Mouse (Mus musculus) layer of hippocampus, adult 9-11 months (tissue): ENCODE data around the gene Mri1.
"Not testable (repeated sequence)": the region's sequence is repeated elsewhere in the genome, so short reads cannot be mapped to it uniquely, and the experiment has no call there.

Experiments
- DNase-seq: peaks from one replicate; pipeline ENCODE4 v3.0.0; 2022

Mri1 gene

GRCm38 (mm10) chr8:84256822-84257610 lies at the start of gene Mri1:
Gene Mri1, minus strand, starts transcription at chr8:84257326.
- peak; percentile 82 for DNase-seq

GRCm38 (mm10) chr8:84303951-84304350 lies 46.8 kb upstream of the Mri1 start:
- DNase-seq = no peak

DNA sequence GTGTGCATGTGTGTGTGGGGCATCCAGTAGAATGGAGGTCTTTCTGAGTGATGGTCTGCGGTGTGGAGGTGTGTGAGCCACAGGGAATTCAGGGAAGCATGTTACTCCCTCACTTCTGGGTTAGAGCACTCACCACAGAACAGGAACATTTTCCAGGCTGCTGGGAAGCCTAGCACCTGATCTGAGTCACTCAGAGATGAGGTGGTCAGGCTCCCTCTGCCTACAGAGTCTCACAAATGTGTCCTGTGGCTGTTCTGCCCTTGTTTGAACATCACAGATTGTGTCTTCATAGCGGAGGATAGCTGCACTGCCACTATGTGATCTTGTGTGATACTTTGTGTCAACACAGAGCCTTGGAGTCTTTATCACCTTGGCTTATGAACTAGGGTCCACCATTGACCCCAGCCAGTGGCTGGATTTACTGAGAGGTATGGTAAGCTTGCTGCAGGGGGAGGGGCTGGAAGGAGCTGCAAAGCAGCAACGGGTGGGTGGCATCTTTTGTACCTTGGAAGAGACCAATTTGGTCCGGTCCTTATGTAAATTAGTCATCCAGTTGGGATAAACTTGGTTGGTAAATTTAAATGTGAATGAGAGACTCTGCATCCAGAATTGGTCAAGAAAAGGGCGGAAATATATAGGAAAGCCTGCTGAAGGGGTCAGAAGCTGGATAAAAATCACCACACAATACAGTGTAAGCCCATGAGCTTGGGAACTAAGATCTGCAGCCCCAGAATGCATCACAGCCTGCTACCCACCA lies 40.1 kb upstream of the Mri1 start:
- DNase-seq = no peak

GRCm38 (mm10) chr8:84291688-84292087 lies 34.6 kb upstream of the Mri1 start:
- no peak for DNase-seq

GRCm38 (mm10) chr8:84291086-84291485 lies 34.0 kb upstream of the Mri1 start:
- DNase-seq = no peak

DNA sequence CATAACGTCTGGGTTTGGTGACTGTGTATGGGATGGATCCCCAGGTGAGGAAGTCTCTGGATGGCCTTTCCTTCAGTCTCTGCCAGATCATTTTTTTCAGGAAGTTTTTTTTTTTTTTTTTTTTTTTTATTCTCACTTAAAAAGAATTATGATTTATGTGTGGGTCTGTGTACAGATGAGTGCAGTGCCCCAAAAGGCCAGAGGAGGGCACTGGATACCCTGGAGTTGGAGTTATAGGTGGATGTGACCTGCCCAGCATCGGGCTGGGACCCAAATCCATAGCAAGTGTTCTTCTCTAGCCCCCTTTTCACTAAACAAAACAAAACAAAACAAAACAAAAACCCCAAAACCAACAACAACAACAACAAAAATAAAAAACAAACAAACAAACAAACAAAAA lies 31.8 kb upstream of the Mri1 start:
- DNase-seq = no peak

DNA sequence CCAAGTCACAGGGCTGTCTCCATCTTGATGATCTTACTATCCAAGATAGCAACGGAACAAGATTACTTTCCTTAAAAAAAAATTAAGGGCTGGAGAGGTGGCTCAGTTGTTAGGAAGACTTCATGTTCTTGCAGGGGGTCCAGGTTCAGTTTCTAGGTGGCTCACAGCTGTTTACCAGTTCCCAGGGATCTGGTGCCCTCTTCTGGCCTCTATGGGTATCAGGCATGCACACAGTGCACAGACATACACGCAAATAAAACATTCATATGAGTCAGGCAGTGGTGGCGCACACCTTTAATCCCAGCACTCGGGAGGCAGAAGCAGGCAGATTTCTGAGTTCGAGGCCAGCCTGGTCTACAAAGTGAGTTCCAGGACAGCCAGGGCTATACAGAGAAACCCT lies 28.5 kb upstream of the Mri1 start:
- not testable (repeated sequence) for DNase-seq

DNA sequence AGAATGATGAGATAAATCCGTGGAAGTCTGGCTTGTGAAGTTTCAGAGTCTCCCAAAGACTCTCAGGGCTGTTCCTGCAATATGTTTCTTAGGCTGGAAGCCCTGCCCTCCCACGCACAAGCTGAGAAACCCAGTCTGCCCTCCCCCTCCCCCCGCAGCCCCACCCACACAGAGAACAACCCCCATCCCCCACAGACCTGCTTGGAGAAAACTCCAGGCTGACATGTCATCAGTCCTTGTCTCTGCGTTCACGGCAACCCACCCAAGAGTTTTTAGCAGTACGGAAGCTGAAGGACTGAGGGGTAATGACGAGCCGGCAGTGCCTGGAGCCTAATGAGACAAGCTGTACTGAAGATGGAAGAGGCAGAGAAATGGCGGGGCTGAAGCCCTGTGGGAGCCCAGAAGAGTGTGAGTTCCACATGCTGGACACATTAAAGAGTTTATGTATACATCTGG lies 27.5 kb upstream of the Mri1 start:
- peak; percentile 51 for DNase-seq

GRCm38 (mm10) chr8:84280777-84281176 lies 23.7 kb upstream of the Mri1 start:
- DNase-seq = no peak

DNA sequence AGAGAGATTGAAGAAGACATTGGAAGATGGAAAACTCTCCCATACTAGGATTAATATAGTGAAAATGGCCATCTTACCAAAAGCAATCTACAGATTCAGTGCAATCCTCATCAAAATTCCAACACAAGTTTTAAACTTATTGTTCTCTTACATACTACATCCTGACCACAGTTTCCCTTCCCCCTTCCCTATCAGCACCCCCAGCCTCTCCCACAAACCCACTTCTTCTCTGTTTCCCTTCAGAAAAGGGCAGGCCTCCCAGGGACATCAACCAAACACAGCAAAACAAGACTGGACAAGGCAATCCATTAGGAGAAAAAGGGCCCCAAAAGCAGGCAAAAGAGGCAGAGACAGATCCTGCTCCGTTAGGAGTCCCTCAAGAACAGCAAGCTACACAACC lies 19.3 kb upstream of the Mri1 start:
- no peak for DNase-seq

GRCm38 (mm10) chr8:84273968-84274367 lies 16.8 kb upstream of the Mri1 start:
- DNase-seq = no peak

GRCm38 (mm10) chr8:84272302-84272701 lies 15.2 kb upstream of the Mri1 start:
- DNase-seq = no peak

DNA sequence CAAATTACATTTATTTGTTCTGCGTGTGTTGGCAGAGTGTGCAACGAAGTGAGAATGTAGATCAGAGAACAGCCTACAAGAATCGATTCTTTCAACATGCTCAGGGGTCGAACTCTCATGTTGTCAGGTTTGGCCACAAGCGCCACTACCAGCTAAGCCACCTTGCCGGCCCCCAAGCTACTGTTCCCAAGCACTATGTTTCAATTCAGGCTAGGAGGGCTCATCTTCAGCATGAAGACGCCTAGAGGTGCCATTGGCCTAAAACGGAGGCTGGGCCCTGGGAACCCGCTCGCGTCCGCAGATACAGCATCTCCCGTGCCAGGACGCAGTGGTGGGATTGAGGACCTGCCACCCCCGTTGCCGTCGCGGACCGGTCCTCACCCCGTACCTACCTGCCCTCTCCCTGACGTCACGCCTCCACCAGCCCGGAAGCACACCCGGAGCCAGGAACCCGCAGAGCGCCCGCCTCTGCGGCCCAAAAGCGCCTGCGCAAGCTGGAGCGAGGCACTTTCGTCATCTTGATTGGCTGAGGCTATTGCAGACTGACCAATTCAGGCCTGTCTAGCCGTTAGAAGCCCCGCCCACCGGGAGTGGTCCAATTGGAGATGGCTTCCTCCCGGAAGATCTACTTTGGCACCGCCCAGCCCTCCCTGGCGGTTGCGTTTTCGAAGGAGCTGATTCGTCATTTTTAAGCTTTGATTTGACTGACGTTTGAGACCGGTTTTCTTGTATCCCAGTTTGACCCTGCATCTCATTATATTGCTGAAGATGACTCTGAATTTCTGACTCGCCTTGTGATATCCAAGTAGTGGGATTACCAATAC lies 13.0 kb upstream of the Mri1 start, which contains the start of gene Ccdc130:
TSS of gene Ccdc130 (minus strand) at position 431 of the 824 bp plus-strand sequence.
- peak; percentile 100 for DNase-seq

- peak; percentile 40 for DNase-seq
These were observed 4.0 kb upstream of the Mri1 start for GRCm38 (mm10) chr8:84261098-84261497.

- no peak for DNase-seq
These were observed 686 bp downstream of the Mri1 start for GRCm38 (mm10) chr8:84256458-84256821.

GRCm38 (mm10) chr8:84255858-84256257 lies 1.3 kb downstream of the Mri1 start:
- no peak for DNase-seq

DNA sequence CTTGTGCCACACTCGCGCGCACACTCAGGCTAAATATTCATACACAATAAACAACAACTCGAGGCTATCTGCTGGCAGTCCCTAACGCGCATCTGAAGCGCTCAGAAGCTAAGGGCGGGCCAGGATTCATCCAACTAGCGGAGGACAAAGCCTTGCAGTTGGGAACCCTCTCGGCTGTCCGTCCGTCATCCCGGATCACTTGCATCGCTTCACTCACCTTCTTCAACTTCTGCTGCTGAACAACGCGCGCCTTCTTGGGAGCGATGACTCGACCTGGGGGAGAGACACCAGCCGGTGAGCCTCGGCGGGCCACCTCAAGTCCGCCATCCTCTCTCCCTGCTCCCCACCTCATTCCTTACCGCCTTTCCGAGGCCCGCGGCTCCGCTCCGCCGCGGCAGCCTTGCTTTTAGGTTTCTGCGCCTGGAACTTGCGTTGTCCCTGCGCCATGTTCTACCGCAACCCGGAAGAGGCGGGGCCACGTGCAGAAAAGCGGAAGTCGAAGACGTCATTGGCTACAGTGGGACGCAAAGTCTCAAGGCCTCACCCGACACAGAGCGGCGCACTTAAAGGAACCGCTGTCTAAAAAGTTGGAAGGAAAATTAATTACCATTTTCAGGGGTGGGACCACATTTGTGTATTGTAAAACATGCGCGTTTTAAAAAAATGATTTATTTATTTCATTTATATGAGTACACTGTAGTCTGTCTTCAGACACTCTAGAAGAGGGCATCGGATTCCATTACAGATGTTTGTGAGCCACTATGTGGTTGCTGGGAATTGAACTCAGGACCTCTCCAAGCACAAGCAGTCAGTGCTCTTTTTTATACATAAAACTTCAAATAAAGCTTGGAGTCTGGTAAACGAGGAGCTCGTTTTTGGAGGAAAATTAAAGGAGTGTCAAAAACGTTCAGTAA lies 7.6 kb downstream of the Mri1 start, which contains the start of gene D8Ertd738e:
TSS of gene D8Ertd738e (minus strand) at position 463 of the 914 bp plus-strand sequence.
- DNase-seq = peak; percentile 90

GRCm38 (mm10) chr8:84241821-84242220 lies 15.3 kb downstream of the Mri1 start:
- no peak for DNase-seq

- no peak for DNase-seq
These were observed 16.0 kb downstream of the Mri1 start for GRCm38 (mm10) chr8:84241167-84241566.

DNA sequence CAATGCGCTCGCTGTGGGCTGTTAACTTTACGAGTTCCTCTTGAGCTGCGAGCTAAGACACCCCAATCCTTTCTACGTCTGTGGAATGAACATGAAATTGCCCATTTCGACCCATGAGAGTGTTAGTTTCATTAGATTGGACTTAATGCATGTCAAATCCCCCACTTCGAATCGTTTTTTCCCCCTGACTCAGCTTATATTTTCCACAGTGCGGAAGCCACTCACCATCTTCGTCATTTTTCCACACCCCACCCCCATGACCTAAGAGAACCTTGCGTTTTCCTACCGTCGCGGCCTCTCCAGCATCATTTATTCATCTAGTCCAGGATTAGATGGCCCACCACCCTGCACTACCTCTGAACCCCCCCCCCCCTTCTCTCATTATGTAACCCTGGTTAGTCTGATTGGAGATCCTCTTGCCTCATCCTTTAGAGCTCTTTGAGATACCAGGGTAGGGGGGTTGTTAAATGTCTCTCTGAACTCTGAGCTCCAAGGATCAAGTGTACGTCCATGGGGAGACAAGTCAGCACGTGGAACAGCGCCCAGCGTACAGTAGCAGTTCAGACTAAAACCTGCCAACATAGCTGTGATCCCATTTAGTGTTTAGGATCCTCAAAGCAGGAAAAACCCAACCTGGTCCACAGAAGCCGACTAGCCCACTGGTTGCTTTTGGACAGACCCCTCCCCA lies 19.4 kb downstream of the Mri1 start:
- DNase-seq = no peak

DNA sequence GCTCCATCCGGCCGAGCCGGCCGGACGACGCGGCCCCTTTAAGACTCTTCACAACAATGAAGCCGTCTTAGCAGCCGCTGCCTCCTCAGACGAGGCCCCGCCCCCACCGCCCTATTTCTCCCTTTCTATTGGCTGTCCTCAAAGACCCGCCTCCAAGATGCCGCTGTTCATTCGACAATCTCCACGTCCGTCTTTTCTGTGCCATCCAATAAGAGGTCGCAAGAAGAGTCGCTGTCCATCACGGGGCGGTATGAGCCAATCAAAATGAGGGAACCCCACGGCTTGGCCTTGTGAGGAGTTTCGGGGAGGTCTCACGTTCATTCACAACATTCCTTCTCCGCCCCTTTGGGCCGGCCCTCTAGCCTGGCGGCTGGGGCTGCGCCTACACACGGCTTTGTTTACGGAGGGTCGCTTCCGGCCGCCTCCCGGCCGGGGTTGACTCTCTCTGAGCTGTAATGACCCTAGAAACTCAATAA lies 20.1 kb downstream of the Mri1 start, which contains the start of gene Zswim4:
TSS of gene Zswim4 (minus strand) at position 58 of the 476 bp plus-strand sequence.
- peak; percentile 99 for DNase-seq
